Mouse (Mus musculus) G1E (cell line): ENCODE measurements around the gene Olfr24. TPM values are rescaled to one million over a fixed set of nuclear protein-coding genes. Genes with fewer than 3 reads are reported as not detected.

Experiments used
- ATAC-seq: 2 replicates; pipeline ENCODE4 v1.8.0; 2016; ENCODE audit warnings: mild to moderate bottlenecking; ENCODE audit not compliant: insufficient number of reproducible peaks, poor library complexity, low FRiP score, severe bottlenecking; ENCODE audit errors: extremely low read depth
- DNase-seq: peaks from one replicate; pipeline ENCODE4 v3.0.0; 2012; ENCODE audit warnings: low spot score
- H3K27me3 ChIP-seq: 2 replicates; pipeline ENCODE4 v1.6.1; 2012; ENCODE audit warnings: mild to moderate bottlenecking, low read length, inconsistent platforms; ENCODE audit not compliant: insufficient read depth
- H3K36me3 ChIP-seq: replicated peaks from 2 replicates; pipeline ENCODE3; 2012; ENCODE audit warnings: mild to moderate bottlenecking, inconsistent platforms
- H3K4me1 ChIP-seq: 2 replicates; pipeline ENCODE4 v1.6.1; 2012; ENCODE audit warnings: low read depth, low read length, inconsistent platforms, mixed read lengths; ENCODE audit not compliant: insufficient read depth
- H3K4me3 ChIP-seq: 2 replicates; pipeline ENCODE4 v1.5.1; 2012; ENCODE audit warnings: low read depth, mild to moderate bottlenecking, inconsistent platforms, low read length, moderate library complexity, mixed read lengths
- H3K9me3 ChIP-seq: replicated peaks from 2 replicates; pipeline ENCODE4 v1.6.1; 2012; ENCODE audit warnings: inconsistent platforms
- CTCF ChIP-seq: IDR thresholded peaks from 2 replicates; pipeline ENCODE4 v1.5.1; 2012; ENCODE audit warnings: low read depth, low read length, inconsistent platforms, mixed read lengths
- GATA1 ChIP-seq: IDR thresholded peaks from 2 replicates; pipeline ENCODE4 v1.6.1; 2012; ENCODE audit warnings: borderline replicate concordance, low read length, inconsistent platforms, mixed read lengths
- GATA2 ChIP-seq: IDR thresholded peaks from 2 replicates; pipeline ENCODE4 v1.6.1; 2012; ENCODE audit warnings: low read depth, low read length, inconsistent platforms, borderline replicate concordance
- POLR2AphosphoS5 ChIP-seq: IDR thresholded peaks from 2 replicates; pipeline ENCODE4 v1.6.1; 2012; ENCODE audit warnings: low read depth, low read length, inconsistent platforms; ENCODE audit not compliant: insufficient replicate concordance
- TAL1 ChIP-seq: conservative IDR thresholded peaks from 2 replicates; pipeline ENCODE4 v1.6.1; 2012; ENCODE audit warnings: low read depth, low read length, inconsistent platforms, mixed read lengths
- polyA plus RNA-seq: library from polyadenylated mRNA; stranded (reverse); fragments of >175 nt; gene quantifications from 2 replicates; pipeline ENCODE4 v1.2.3, GENCODE M21; 2012
- total RNA-seq, 2 experiments: library from RNA; stranded (forward) in 1 of 2; stranded (reverse) in 1 of 2; fragments of 200-1000 nt in 1 of 2; fragments of >200 nt in 1 of 2; fragmentation: Nextera tagmentation in 1 of 2; gene quantifications; 2 replicates each; pipeline ENCODE4 v1.2.3; 2014 to 2017

The Olfr24 gene
- total and polyA plus RNA-seq, 3 experiments: 0.49 TPM; not detected in 2

DNA sequence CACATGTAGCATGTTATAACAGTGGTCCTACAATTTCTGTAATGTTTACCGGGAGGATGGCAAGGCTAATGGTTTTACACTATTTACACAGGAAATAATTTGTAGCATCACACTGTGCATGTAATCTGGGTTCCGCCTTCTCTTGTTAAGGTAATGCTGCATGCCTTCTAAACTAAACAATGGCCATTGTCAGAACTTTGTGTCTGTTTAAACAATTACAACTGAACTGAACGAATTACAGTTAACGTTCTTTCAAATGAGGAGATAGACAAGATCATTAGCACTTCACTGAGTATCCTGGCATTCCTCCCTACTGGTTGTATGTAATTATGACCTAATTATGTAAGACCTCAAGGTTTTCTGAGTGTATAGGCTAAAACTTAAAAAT, 41.1 kb downstream of the Olfr24 start:
- Histone ChIP-seq H3K36me3 (no peaks in the 10 kb centered on the region), H3K4me3 (no peak overlapping the region), H3K9me3 (no peaks in the 10 kb centered on the region), H3K27me3 (no peaks in the 10 kb centered on the region), H3K4me1 (no peaks in the 10 kb centered on the region)
- no peak for TF ChIP-seq GATA1
- TF ChIP-seq POLR2AphosphoS5: no peak
- TF ChIP-seq CTCF: no peak
- no peak for TF ChIP-seq GATA2
- no peak for TF ChIP-seq TAL1
- DNase-seq (no peak), ATAC-seq (no peak)

DNA sequence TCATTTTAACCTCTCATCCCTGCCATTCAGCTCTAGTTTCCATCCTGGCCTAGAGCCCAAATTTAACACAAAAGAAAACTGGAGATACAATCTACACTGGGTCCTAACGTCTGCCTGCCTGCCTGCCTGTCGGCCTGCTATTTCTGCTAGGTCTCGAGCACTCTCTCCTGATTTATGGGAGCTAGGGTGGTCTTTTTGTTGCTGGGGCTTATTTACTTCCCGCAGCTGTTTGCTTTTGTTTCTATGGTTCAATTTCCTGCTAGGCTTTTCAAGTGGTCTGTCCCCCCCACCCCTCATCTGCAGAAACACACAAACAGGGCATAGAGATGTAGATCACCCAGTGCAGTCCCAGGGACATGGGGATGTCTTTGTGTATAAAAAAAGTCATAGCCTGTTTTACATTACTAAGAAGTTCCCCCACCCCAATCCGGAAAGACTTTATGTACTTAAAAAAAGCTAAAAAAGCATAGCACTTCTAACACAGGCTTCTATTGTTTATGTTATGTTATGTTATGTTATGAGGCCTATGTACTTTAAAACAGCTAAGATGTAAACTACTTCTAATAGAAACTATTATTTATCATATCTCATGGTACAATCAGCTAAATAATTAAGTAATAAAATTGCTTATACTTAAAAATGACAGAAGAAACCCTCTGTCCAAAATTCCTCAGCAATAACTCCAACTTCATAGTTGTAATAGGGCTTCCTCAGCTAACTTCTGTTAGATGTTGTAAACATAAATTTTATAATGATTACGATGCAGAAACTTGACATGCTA, 41.7 kb downstream of the Olfr24 start:
- Histone ChIP-seq H3K27me3 (no peaks in the 10 kb centered on the region), H3K4me1 (no peaks in the 10 kb centered on the region), H3K36me3 (no peaks in the 10 kb centered on the region), H3K4me3 (no peak overlapping the region), H3K9me3 (no peaks in the 10 kb centered on the region)
- no peak for TF ChIP-seq CTCF
- no peak for TF ChIP-seq GATA2
- no peak for TF ChIP-seq POLR2AphosphoS5
- no peak for TF ChIP-seq GATA1
- TF ChIP-seq TAL1: no peak
- ATAC-seq (no peak), DNase-seq (no peak)

DNA sequence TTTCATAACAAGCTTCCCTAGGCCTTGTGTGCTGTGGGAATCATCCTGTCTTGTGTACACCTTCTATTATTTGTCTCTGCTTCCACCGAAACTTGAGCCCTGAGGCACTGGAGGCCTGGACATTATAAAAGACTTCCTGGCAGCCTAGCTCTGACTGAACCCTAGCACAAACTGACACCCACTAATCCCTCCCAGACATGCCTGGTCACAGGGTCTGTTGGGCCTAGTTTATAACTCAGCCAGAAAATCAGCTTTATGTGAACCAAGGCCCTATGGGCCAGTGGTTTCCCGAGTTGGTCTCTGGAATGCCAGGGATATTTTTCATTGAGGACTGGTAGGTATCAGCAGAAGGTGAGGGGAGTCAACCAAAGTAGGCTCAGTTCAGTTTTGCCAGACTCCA, 42.8 kb downstream of the Olfr24 start:
- Histone ChIP-seq H3K4me1 (no peaks in the 10 kb centered on the region), H3K36me3 (no peaks in the 10 kb centered on the region), H3K27me3 (no peaks in the 10 kb centered on the region), H3K4me3 (no peak overlapping the region), H3K9me3 (no peaks in the 10 kb centered on the region)
- TF ChIP-seq TAL1 (no peak), CTCF (no peak), GATA1 (no peak), POLR2AphosphoS5 (no peak), GATA2 (no peak)
- DNase-seq (no peak), ATAC-seq (no peak)

DNA sequence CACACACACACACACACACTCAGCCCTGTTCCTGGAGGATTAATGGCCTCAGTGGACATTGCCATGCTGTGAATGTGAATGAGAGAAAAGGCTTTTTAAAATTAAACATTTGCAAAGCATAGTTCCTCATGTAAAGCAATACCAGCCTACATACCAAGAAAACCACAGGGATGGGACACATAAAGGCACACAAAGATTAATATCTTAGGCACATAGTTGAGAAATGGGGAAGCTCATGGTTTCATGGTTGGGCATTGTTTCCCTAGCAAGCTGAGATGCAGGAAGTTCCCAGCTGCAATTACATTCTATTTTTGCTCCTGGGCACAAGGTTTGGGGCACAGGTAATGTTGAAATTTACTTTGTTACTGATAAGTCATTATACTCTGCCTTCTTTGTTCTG, 58.2 kb downstream of the Olfr24 start:
- Histone ChIP-seq H3K4me3 (no peak overlapping the region), H3K9me3 (no peaks in the 10 kb centered on the region), H3K4me1 (no peaks in the 10 kb centered on the region), H3K36me3 (no peaks in the 10 kb centered on the region), H3K27me3 (no peaks in the 10 kb centered on the region)
- DNase-seq: no peak
- TF ChIP-seq TAL1 (no peak), POLR2AphosphoS5 (no peak), GATA2 (no peak), CTCF (no peak), GATA1 (no peak)
- ATAC-seq: no peak

Other genes with a start within 250 kb of the Olfr24 start
- gene Muc16, start 89.5 kb downstream of the Olfr24 start, total RNA-seq (2014; fragmentation: Nextera tagmentation): not detected in 2 replicates
- 0.06 and 0.22 TPM in 2 replicates for gene Muc16, start 89.5 kb downstream of the Olfr24 start, total RNA-seq (2017)
- gene Muc16, start 89.5 kb downstream of the Olfr24 start, polyA plus RNA-seq: not detected in 2 replicates
- gene Olfr828, start 55.5 kb upstream of the Olfr24 start, total RNA-seq (2014; fragmentation: Nextera tagmentation): not detected in 2 replicates
- 0.05 and 0.12 TPM in 2 replicates for gene Olfr828, start 55.5 kb upstream of the Olfr24 start, total RNA-seq (2017)
- not detected in 2 replicates for gene Olfr828, start 55.5 kb upstream of the Olfr24 start, polyA plus RNA-seq
- not detected in 2 replicates for gene Olfr829, start 90.9 kb upstream of the Olfr24 start, total RNA-seq (2014; fragmentation: Nextera tagmentation)
- 0.05 and 0.12 TPM in 2 replicates for gene Olfr829, start 90.9 kb upstream of the Olfr24 start, total RNA-seq (2017)
- not detected in 2 replicates for gene Olfr829, start 90.9 kb upstream of the Olfr24 start, polyA plus RNA-seq
- gene Olfr830, start 110.7 kb upstream of the Olfr24 start, total RNA-seq (2014; fragmentation: Nextera tagmentation): not detected in 2 replicates
- not detected in 2 replicates for gene Olfr830, start 110.7 kb upstream of the Olfr24 start, total RNA-seq (2017)
- gene Olfr830, start 110.7 kb upstream of the Olfr24 start, polyA plus RNA-seq: not detected in 2 replicates
- not detected in 2 replicates for gene Olfr832, start 173.1 kb upstream of the Olfr24 start, total RNA-seq (2014; fragmentation: Nextera tagmentation)
- 0.05 and 0.06 TPM in 2 replicates for gene Olfr832, start 173.1 kb upstream of the Olfr24 start, total RNA-seq (2017)
- gene Olfr832, start 173.1 kb upstream of the Olfr24 start, polyA plus RNA-seq: not detected in 2 replicates
- not detected in 2 replicates for gene Olfr834, start 224.0 kb upstream of the Olfr24 start, total RNA-seq (2014; fragmentation: Nextera tagmentation)
- gene Olfr834, start 224.0 kb upstream of the Olfr24 start, total RNA-seq (2017): not detected in 2 replicates
- gene Olfr834, start 224.0 kb upstream of the Olfr24 start, polyA plus RNA-seq: not detected in 2 replicates